Mouse (Mus musculus) monocyte, adult 5-6 weeks (primary cell): Measurements from ENCODE around the gene Oscar. TPM values are rescaled to one million over a fixed set of nuclear protein-coding genes. Genes with fewer than 3 reads are reported as not detected.
"Not testable (repeated sequence)": the region's sequence is repeated elsewhere in the genome, so short reads cannot be mapped to it uniquely, and the experiment has no call there.

ENCODE experiments used
- ATAC-seq: fragments of 153-309, 156-312 bp; replicated peaks from 2 replicates; pipeline ENCODE4 v1.8.0; 2017; ENCODE audit warnings: mild to moderate bottlenecking; ENCODE audit not compliant: low TSS enrichment, insufficient number of reproducible peaks, severe bottlenecking, poor library complexity, low FRiP score
- total RNA-seq: library from RNA; stranded (forward); fragments of 200-1000, 200-491, 200-594 nt; gene quantifications from 3 replicates; pipeline ENCODE4 v1.2.3, GENCODE M21; 2017

The Oscar gene
- total RNA-seq, 1 experiment from 2014 or later, result not detected

DNA sequence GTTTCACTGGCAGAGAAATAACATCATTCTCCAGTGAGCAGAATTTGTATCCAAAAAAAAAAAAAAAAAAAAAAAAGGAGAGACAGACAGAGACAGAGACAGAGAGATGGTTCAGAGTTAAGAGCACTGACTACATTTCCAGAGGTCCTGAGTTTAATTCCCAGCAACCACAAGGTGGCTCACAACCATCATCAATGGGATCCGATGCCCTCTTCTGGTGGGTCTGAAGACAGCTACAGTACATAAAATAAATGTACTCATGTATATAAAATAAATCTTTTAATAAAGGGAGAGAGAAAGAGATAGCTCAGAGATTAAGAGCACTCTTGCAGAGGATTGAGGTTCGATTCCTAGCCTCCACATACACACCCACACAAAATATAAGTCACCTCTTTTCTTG lies 37.8 kb downstream of the Oscar start:
- ATAC-seq, result no peak

DNA sequence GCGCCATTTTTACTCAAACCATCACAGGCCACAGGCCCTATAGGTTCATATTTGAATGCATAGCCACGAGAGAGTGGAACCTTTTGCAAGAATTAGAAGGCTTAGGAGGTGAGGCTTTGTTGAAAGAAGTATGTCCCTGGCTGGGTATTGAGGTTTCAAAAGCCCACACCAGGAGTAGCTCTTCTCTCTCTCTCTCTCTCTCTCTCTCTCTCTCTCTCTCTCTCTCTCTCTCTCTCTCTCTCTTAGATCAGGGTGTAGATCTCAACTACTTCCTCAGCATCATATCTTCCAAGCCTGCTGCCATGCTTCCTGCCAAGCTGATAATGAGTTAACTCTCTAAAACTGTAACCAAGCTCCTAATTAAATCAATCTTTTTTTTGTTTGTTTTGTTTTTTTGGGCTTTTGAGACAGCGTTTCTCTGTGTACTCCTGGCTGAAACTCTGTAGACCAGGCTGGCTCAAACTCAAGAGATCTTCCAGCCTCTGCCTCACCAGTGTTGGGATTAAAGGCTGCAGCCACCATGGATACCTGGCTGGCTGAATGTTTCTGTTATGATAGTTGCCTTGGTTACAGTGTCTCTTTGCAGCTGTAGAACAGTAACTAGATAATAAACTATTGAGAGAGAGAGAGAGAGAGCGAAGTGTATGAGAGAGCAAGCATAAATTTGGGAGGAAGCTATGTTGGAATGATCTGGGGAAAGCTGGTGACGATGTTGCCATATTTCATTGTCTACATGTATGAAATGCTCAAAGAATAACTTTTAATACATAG lies 39.4 kb downstream of the Oscar start:
- ATAC-seq, result no peak

DNA sequence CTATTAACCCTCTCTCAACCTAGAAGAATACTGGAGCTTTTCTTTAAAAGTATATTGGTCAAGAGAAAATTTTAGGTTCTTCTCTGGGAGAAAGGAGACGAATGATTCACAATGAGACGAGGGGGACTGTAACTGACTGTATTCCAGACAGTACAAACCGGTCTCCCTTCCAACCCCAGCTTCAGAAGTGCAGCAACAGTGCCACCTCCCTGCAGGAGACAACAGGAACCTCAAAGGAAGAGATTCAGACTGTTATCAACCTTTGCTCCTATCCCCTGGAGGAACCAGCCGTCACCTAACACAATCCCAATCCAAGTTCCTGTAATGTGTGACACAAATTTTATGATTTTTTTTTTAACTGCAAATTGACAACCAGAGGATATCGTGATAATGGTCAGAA lies 41.7 kb downstream of the Oscar start:
- ATAC-seq, result no peak

DNA sequence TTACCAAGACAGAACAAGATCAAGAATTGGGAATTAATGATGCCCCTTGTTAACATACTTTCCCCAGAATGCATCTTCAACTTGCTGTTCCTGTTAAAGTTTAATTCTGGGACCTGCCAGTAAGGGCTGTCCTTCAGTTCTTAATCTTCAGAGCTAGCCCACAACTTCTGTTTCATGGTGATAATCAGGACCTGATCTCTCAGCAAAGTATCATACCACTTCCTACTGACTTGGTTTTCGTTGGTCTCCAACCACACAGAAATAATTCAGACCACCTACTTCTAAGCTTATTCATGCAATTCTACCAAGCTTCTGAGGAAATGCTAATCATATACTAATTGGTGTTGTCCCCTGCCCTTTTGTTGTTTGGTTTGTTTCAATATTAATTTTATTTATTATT lies 44.1 kb downstream of the Oscar start:
- no peak for ATAC-seq

DNA sequence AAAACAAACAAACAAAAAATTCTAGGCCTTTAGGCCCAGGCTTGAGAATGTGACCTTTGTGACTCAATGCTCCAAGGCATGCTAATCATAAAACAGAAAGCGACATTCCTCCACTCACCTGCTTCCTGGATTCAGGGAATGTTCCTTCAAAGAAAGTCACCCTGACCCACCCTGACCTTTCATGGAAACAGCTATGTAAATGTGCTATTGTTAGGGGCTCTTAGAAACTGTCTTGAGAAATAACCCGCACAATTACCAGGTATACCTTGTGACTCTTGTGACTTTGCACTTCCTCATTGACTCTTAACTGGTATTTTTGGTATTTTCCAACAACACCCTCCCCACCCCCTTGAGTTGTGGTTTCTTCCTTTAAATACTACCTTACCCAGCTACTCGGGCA lies 45.4 kb downstream of the Oscar start:
- not testable (repeated sequence) for ATAC-seq

DNA sequence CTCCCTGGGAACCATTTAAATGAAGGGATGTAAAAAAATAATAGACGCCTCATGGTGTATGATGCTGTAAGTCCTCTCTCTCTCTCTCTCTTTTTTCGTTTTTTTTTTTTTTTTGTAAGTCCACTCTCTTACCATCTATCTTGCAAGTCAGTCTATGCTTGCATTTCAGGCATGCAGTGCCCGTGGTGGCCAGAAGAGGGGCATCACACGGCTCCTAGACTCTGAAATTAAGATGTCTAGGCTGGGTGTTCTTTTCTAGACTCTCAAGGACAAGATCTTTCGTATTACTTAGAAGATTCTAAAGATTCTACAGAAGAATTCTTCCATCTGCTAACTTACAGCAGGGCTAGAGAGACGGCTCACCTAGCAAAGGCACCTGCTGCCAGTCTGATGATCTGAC lies 46.2 kb downstream of the Oscar start:
- ATAC-seq, result no peak

DNA sequence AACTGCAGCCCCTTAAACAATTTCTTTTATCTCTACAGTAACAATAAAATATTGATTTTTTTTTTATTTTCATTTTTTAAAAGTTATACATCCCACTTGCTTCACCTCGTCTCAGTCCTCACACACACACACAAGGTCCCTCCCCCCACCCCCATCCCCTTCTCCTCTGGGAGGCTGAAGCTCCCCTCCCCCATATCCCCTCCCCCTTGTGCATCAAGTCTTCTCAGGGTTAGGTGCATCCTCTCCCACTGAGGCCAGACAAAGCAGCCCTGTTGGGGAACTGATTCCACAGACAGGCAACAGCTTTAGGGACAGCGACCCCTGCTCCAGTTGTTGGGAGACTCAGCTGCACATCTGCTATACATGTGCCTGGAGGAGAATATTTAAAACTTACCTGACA lies 48.6 kb downstream of the Oscar start:
- ATAC-seq, result no peak

Other genes starting within 250 kb of the Oscar start
- gene Cacng8, start 225.5 kb downstream of the Oscar start, total RNA-seq, result not detected in 3 replicates
- not detected in 3 replicates for gene Cacng6, start 192.0 kb downstream of the Oscar start, total RNA-seq
- gene Tarm1, start 113.5 kb downstream of the Oscar start, total RNA-seq, result 1.3 to 1.9 TPM in 2 of 3 replicates, not detected in the other
- 163 to 226 TPM (median 220 TPM) in 3 replicates for gene Ndufa3, start 1.2 kb upstream of the Oscar start, total RNA-seq
- gene Tfpt, start 13.8 kb upstream of the Oscar start, total RNA-seq, result 20.6 to 34.9 TPM (median 28.7 TPM) in 3 replicates
- 50.9 to 63.8 TPM (median 57.8 TPM) in 3 replicates for gene Prpf31, start 13.8 kb upstream of the Oscar start, total RNA-seq
- 19.8 to 52.4 TPM (median 24.8 TPM) in 3 replicates for gene Cnot3, start 29.1 kb upstream of the Oscar start, total RNA-seq
- 6.4 to 10.3 TPM (median 6.6 TPM) in 3 replicates for gene Leng1, start 49.7 kb upstream of the Oscar start, total RNA-seq
- 1.5 to 7.6 TPM (median 2.0 TPM) in 3 replicates for gene Tmc4, start 61.4 kb upstream of the Oscar start, total RNA-seq
- gene Tsen34, start 76.7 kb upstream of the Oscar start, total RNA-seq, result 17.0 to 28.1 TPM (median 19.7 TPM) in 3 replicates
- 26.7 to 36.8 TPM (median 36.4 TPM) in 3 replicates for gene Mboat7, start 77.4 kb upstream of the Oscar start, total RNA-seq
- 1,184 to 2,050 TPM (median 1,737 TPM) in 3 replicates for gene Rps9, start 87.8 kb upstream of the Oscar start, total RNA-seq
- gene Pirb, start 104.2 kb upstream of the Oscar start, total RNA-seq, result 111 to 159 TPM (median 138 TPM) in 3 replicates
- gene Gm15448, start 209.5 kb upstream of the Oscar start, total RNA-seq, result 3.1 to 10.7 TPM (median 9.4 TPM) in 3 replicates
- 4.7 to 22.8 TPM (median 10.7 TPM) in 3 replicates for gene Pira2, start 228.9 kb upstream of the Oscar start, total RNA-seq